Mouse (Mus musculus) sigmoid colon, adult 10 weeks (tissue): ENCODE measurements around the gene Olfr1419. TPM values are rescaled to one million over a fixed set of nuclear protein-coding genes. Genes with fewer than 3 reads are reported as not detected.

Experiments
- polyA plus RNA-seq: library from polyadenylated mRNA; stranded (reverse); fragments of 350-450 nt; fragmentation: Illumina TruSeq; extraction: RNeasy Lipid Tissue Mini Kit (QIAGEN cat#74804); gene quantifications from one replicate; pipeline ENCODE4 v1.2.3, GENCODE M21; 2014; ENCODE audit warnings: low read depth, low replicate concordance

The Olfr1419 gene
- polyA plus RNA-seq = not detected

GRCm38 (mm10) chr19:11875006-11875405 is at the start of gene Olfr1419:
Olfr1419 (minus strand) TSS chr19:11875106.

GRCm38 (mm10) chr19:11912037-11912532 is 37.2 kb upstream of the Olfr1419 start, which contains the start of gene Patl1:
Patl1 (plus strand) TSS chr19:11912399.

GRCm38 (mm10) chr19:11886265-11886664 is 11.4 kb upstream of the Olfr1419 start, which contains the start of gene Olfr1420:
Olfr1420 (plus strand) TSS chr19:11886565.

DNA sequence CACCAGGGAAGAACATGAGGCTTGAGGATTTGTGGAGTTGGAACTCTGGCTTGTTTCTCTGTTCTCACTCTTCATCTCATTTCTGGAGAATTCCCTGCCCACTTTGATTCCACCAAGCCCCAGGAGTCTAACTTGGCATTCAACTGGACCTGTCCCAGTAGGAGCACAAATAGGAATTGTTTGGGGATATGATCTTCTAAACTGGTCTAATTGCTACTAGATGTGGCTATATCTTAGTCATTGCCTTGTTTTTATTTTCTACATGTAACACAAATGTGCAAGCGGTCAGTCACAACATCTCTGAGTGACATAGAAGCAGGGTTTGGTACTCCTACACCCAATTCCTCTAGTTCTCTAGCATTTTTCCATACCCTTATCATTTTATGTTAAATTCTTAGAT is 13.9 kb downstream of the Olfr1419 start, which contains the start of gene Olfr1418:
Gene Olfr1418, minus strand, starts transcription at position 101 of the 400 bp plus-strand sequence.

DNA sequence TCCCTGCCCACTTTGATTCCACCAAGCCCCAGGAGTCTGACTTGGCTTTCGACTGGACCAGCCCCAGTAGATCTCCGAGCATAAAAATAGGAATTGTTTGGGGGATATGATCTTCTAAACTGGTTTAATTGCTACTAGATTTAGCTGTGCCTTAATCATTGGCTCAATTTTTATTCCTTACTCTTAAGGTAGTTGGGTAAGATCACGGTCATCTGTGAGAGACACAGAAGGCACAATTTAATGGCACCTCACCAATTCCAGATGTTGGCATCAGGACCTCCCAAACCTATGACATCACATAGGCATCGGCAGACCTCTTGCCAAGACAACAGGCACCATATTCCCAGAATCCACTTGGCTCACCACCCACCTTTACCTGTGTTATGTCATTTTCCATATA is 35.8 kb downstream of the Olfr1419 start, which contains the start of gene Olfr1417:
Gene Olfr1417, minus strand, starts transcription at position 101 of the 400 bp plus-strand sequence.

GRCm38 (mm10) chr19:11819143-11819700 is 55.7 kb downstream of the Olfr1419 start, which contains the start of gene Stx3:
Stx3 (minus strand) TSS chr19:11819403.

Other genes starting within 250 kb of the Olfr1419 start
- gene Ms4a3, start 234.3 kb downstream of the Olfr1419 start, polyA plus RNA-seq = not detected
- not detected for gene Oosp2, start 214.5 kb downstream of the Olfr1419 start, polyA plus RNA-seq
- 0.66 TPM for gene Oosp1, start 184.0 kb downstream of the Olfr1419 start, polyA plus RNA-seq
- not detected for gene Oosp3, start 178.1 kb downstream of the Olfr1419 start, polyA plus RNA-seq
- gene Gif, start 127.6 kb downstream of the Olfr1419 start, polyA plus RNA-seq = not detected
- 17.5 TPM for gene Mrpl16, start 104.7 kb downstream of the Olfr1419 start, polyA plus RNA-seq
- 87.6 TPM for gene Stx3, start 55.7 kb downstream of the Olfr1419 start, polyA plus RNA-seq
- gene Olfr1417, start 35.9 kb downstream of the Olfr1419 start, polyA plus RNA-seq = not detected
- gene Olfr1418, start 14.0 kb downstream of the Olfr1419 start, polyA plus RNA-seq = not detected
- not detected for gene Olfr1420, start 11.5 kb upstream of the Olfr1419 start, polyA plus RNA-seq
- 35.1 TPM for gene Patl1, start 37.3 kb upstream of the Olfr1419 start, polyA plus RNA-seq
- gene Osbp, start 90.8 kb upstream of the Olfr1419 start, polyA plus RNA-seq = 38.0 TPM
- not detected for gene Olfr1423, start 166.2 kb upstream of the Olfr1419 start, polyA plus RNA-seq
- gene Olfr1424, start 187.6 kb upstream of the Olfr1419 start, polyA plus RNA-seq = not detected
- not detected for gene Olfr1425, start 202.6 kb upstream of the Olfr1419 start, polyA plus RNA-seq
- gene Olfr1426, start 216.9 kb upstream of the Olfr1419 start, polyA plus RNA-seq = not detected
- gene Olfr1427, start 228.2 kb upstream of the Olfr1419 start, polyA plus RNA-seq = not detected
- gene Olfr1428, start 240.8 kb upstream of the Olfr1419 start, polyA plus RNA-seq = not detected
- not detected for gene Olfr76, start 248.1 kb upstream of the Olfr1419 start, polyA plus RNA-seq